Mouse (Mus musculus): ENCODE data around the gene Gm40193. TPM values are rescaled to one million over a fixed set of nuclear protein-coding genes. Genes with fewer than 3 reads are reported as not detected.
"Not testable (repeated sequence)": the region's sequence is repeated elsewhere in the genome, so short reads cannot be mapped to it uniquely, and the experiment has no call there.

Gene Gm40193
- polyA plus RNA-seq (2015; fragmentation: Nextera tagmentation; extraction: Ambion mirVana) = not detected in 2 replicates

DNA sequence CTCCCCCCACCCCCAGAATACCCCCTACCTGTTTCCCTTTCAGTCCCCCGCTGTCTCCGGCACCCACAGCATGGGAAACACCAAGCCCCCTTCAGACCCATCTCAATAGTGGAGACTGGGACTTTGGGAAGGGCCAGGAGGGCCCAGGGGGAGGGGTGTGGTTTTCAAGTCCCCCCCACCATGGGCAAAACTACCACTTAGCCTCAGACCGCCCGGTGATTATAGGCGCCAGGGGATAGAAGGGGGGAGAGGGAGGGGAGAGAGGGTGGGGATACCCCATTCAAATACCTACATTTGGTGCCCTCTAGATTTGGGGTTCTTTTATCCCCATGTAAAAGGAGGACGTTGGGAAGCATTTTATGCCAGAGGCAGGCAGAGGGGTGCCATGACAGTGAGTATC is at the start of gene Gm40193:
Gene Gm40193, minus strand, starts transcription at position 101 of the 400 bp plus-strand sequence.
- Histone ChIP-seq H3K9me3 (no peaks in the 10 kb centered on the region), H3K27me3 (replicated peaks) (no peaks in the 10 kb centered on the region), H3K4me2 (replicated peaks) (no peak within 1 kb of the TSS), H3K36me3 (peaks cover 3% of the 10 kb centered on the region), H3K4me3 (replicated peaks) (no peak within 1 kb of the TSS), H3K4me1 (replicated peaks) (no peaks in the 10 kb centered on the region), H3K27ac (no peak within 1 kb of the TSS), H3K9ac (no peak within 1 kb of the TSS)
- WGBS = 87% methylated on average over 6 of the region's 6 CpGs
- no peak for ATAC-seq

GRCm38 (mm10) chr11:70582196-70582595 is 49.5 kb upstream of the Gm40193 start:
- no peak overlapping the region for H3K4me2 ChIP-seq (replicated peaks)
- H3K9ac ChIP-seq = no peak overlapping the region
- no peak overlapping the region for H3K4me3 ChIP-seq (replicated peaks)
- peaks cover 56% of the 10 kb centered on the region for H3K4me1 ChIP-seq (replicated peaks)
- ATAC-seq = no peak
- 0 out of 2 replicates have a peak overlapping the region, but pooled peaks have one; percentile 6 for H3K27ac ChIP-seq
- H3K27me3 ChIP-seq (replicated peaks) = no peaks in the 10 kb centered on the region
- no peaks in the 10 kb centered on the region for H3K36me3 ChIP-seq
- 56% methylated on average over 3 of the region's 3 CpGs for WGBS
- H3K9me3 ChIP-seq = no peaks in the 10 kb centered on the region

DNA sequence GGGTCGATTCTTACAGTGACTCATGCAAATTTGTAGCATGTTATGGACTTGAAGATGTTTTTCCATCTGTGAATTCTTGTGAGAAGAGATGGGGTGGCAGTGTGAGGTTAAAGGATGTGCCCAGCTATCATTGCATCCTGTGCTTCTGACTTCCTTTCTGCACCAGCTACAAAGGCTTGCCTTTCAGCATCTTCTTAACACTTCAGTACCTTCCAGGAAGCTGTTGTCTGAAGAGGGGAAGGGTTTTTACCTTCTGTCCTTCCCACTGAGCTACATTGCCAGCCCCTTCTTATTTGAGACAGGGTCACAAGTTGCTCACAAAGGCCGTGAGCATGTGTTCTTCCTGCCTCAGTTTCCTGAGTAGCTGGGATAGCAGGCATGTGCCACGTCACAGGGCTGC is 48.2 kb upstream of the Gm40193 start:
- H3K27me3 ChIP-seq (replicated peaks) = no peaks in the 10 kb centered on the region
- no peak overlapping the region for H3K4me2 ChIP-seq (replicated peaks)
- no peak overlapping the region for H3K4me3 ChIP-seq (replicated peaks)
- H3K36me3 ChIP-seq = no peaks in the 10 kb centered on the region
- no peaks in the 10 kb centered on the region for H3K9me3 ChIP-seq
- WGBS = 81% methylated on average over 3 of the region's 3 CpGs
- H3K4me1 ChIP-seq (replicated peaks) = peaks cover 57% of the 10 kb centered on the region
- no peak overlapping the region for H3K27ac ChIP-seq
- no peak for ATAC-seq
- H3K9ac ChIP-seq = no peak overlapping the region

- no peak overlapping the region for H3K4me3 ChIP-seq (replicated peaks)
- peak overlapping the region; percentile 41; the same call in 1 of the 2 replicates for H3K27ac ChIP-seq
- no peak overlapping the region for H3K4me2 ChIP-seq (replicated peaks)
- H3K36me3 ChIP-seq = no peaks in the 10 kb centered on the region
- no peak for ATAC-seq
- H3K4me1 ChIP-seq (replicated peaks) = peaks cover 56% of the 10 kb centered on the region
- no peaks in the 10 kb centered on the region for H3K9me3 ChIP-seq
- H3K9ac ChIP-seq = no peak overlapping the region
- no peaks in the 10 kb centered on the region for H3K27me3 ChIP-seq (replicated peaks)
- WGBS = 32% methylated on average over 5 of the region's 5 CpGs
Observed at GRCm38 (mm10) chr11:70580358-70580720, 47.6 kb upstream of the Gm40193 start.

GRCm38 (mm10) chr11:70579710-70580357 is 47.1 kb upstream of the Gm40193 start:
- no peaks in the 10 kb centered on the region for H3K27me3 ChIP-seq (replicated peaks)
- no peak for ATAC-seq
- H3K4me2 ChIP-seq (replicated peaks) = no peak overlapping the region
- peak overlapping the region; percentile 41 for H3K27ac ChIP-seq
- peaks cover 52% of the 10 kb centered on the region for H3K4me1 ChIP-seq (replicated peaks)
- H3K9me3 ChIP-seq = no peaks in the 10 kb centered on the region
- 70% methylated on average over 9 of the region's 9 CpGs for WGBS
- no peak overlapping the region for H3K9ac ChIP-seq
- no peaks in the 10 kb centered on the region for H3K36me3 ChIP-seq
- no peak overlapping the region for H3K4me3 ChIP-seq (replicated peaks)

GRCm38 (mm10) chr11:70578962-70579361 is 46.2 kb upstream of the Gm40193 start:
- Histone ChIP-seq H3K4me1 (replicated peaks) (peaks cover 52% of the 10 kb centered on the region), H3K4me3 (replicated peaks) (no peak overlapping the region), H3K9me3 (no peaks in the 10 kb centered on the region), H3K27ac (no peak overlapping the region), H3K4me2 (replicated peaks) (no peak overlapping the region), H3K27me3 (replicated peaks) (no peaks in the 10 kb centered on the region), H3K9ac (no peak overlapping the region), H3K36me3 (no peaks in the 10 kb centered on the region)
- no peak for ATAC-seq
- WGBS = 85% methylated on average over 6 of the region's 6 CpGs

DNA sequence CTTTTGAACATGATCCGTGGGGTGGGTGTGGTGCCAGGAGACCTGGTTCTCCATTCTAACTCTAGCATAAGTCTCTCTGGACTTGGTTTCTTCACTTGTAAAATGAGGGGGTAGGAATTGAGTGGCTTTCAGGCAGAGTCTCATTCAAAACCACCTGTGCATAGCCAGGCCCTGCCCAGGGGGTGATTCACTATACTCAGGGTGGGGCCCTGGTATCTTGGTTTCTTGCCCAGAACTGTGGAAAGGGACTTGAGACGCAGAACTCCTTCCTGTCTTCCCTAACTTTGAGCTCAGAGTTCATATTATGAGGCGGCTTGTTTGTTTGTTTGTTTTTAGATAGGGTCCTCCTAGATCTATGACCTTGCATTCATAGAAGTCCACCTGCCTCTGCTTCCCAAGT is 44.5 kb upstream of the Gm40193 start:
- 57% methylated on average over 3 of the region's 3 CpGs for WGBS
- H3K27ac ChIP-seq = no peak overlapping the region
- no peaks in the 10 kb centered on the region for H3K9me3 ChIP-seq
- H3K27me3 ChIP-seq (replicated peaks) = no peaks in the 10 kb centered on the region
- H3K4me3 ChIP-seq (replicated peaks) = no peak overlapping the region
- H3K36me3 ChIP-seq = no peaks in the 10 kb centered on the region
- 0 out of 2 replicates have a peak, but pooled peaks have one; percentile 43 for ATAC-seq
- H3K4me2 ChIP-seq (replicated peaks) = no peak overlapping the region
- peaks cover 43% of the 10 kb centered on the region for H3K4me1 ChIP-seq (replicated peaks)
- H3K9ac ChIP-seq = no peak overlapping the region

GRCm38 (mm10) chr11:70573872-70574271 is 41.1 kb upstream of the Gm40193 start:
- Histone ChIP-seq H3K9ac (no peak overlapping the region), H3K4me1 (replicated peaks) (peaks cover 28% of the 10 kb centered on the region)
- ATAC-seq = no peak

GRCm38 (mm10) chr11:70572348-70572902 is 39.7 kb upstream of the Gm40193 start:
- no peaks in the 10 kb centered on the region; the same call in 1 of the 2 replicates for H3K36me3 ChIP-seq
- H3K9me3 ChIP-seq = no peaks in the 10 kb centered on the region
- WGBS = 45% methylated on average over 5 of the region's 5 CpGs
- ATAC-seq = no peak
- H3K4me3 ChIP-seq (replicated peaks) = no peak overlapping the region
- peaks cover 14% of the 10 kb centered on the region for H3K4me1 ChIP-seq (replicated peaks)
- H3K27me3 ChIP-seq (replicated peaks) = no peaks in the 10 kb centered on the region
- no peak overlapping the region for H3K4me2 ChIP-seq (replicated peaks)
- H3K9ac ChIP-seq = no peak overlapping the region
- H3K27ac ChIP-seq = no peak overlapping the region

More at GRCm38 (mm10) chr11:70573872-70574271, 41.1 kb upstream of the Gm40193 start:
- Histone ChIP-seq H3K4me2 (replicated peaks) (no peak overlapping the region), H3K36me3 (no peaks in the 10 kb centered on the region), H3K9me3 (no peaks in the 10 kb centered on the region), H3K27me3 (replicated peaks) (no peaks in the 10 kb centered on the region), H3K27ac (no peak overlapping the region), H3K4me3 (replicated peaks) (no peak overlapping the region)
- WGBS = 83% methylated on average over 6 of the region's 6 CpGs

DNA sequence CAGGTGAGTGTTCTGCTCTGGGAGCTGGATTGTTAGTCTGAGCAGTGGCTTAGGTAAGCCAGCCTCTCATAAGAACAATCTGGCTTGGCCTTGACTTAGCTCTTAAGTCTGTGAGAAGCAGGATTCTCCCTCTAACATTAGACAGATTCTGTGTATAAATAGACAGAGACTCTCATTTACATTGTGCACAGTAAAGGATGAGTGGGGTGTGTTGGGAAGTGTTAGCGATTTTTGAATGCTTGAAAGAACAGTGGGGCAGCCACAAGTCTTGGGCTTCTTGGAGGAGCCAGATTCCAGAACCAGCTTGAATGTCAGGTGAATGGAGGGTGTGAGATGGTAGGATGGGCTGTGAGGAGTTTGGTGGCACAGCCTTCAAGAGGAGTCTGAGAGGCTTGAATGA is 38.9 kb upstream of the Gm40193 start:
- Histone ChIP-seq H3K4me3 (replicated peaks) (no peak overlapping the region), H3K9me3 (no peaks in the 10 kb centered on the region), H3K27me3 (replicated peaks) (no peaks in the 10 kb centered on the region), H3K27ac (no peak overlapping the region), H3K9ac (no peak overlapping the region), H3K4me2 (replicated peaks) (no peak overlapping the region), H3K36me3 (no peaks in the 10 kb centered on the region; the same call in 1 of the 2 replicates), H3K4me1 (replicated peaks) (peaks cover 7% of the 10 kb centered on the region)
- ATAC-seq = no peak
- WGBS = 89% methylated on average over 1 of the region's 1 CpGs

GRCm38 (mm10) chr11:70570614-70571013 is 37.9 kb upstream of the Gm40193 start:
- not testable (repeated sequence) for ATAC-seq; H3K9me3 ChIP-seq; H3K27ac ChIP-seq; H3K4me3 ChIP-seq (replicated peaks); H3K36me3 ChIP-seq; H3K9ac ChIP-seq; H3K4me2 ChIP-seq (replicated peaks); H3K4me1 ChIP-seq (replicated peaks); H3K27me3 ChIP-seq (replicated peaks)
- WGBS = 94% methylated on average over 1 of the region's 1 CpGs

- ATAC-seq = no peak
- H3K27ac ChIP-seq = no peak overlapping the region
- H3K4me3 ChIP-seq (replicated peaks) = no peak overlapping the region
- H3K9ac ChIP-seq = no peak overlapping the region
- no peak overlapping the region for H3K4me2 ChIP-seq (replicated peaks)
- peaks cover 27% of the 10 kb centered on the region for H3K4me1 ChIP-seq (replicated peaks)
- 62% methylated on average over 7 of the region's 7 CpGs for WGBS
- no peaks in the 10 kb centered on the region for H3K9me3 ChIP-seq
- H3K36me3 ChIP-seq = no peaks in the 10 kb centered on the region; the same call in 1 of the 2 replicates
- no peaks in the 10 kb centered on the region for H3K27me3 ChIP-seq (replicated peaks)
Observed at GRCm38 (mm10) chr11:70566586-70566985, 33.8 kb upstream of the Gm40193 start.
